Mouse (Mus musculus) spleen, postnatal 4 days (tissue): ENCODE results near the gene Them4.
"Not testable (repeated sequence)": the region's sequence is repeated elsewhere in the genome, so short reads cannot be mapped to it uniquely, and the experiment has no call there.

ENCODE experiments used
- DNase-seq, 2 experiments: peaks; one replicate each; pipeline ENCODE4 v3.0.0; 2022; ENCODE audit warnings: low spot score in 2 of 2

The Them4 gene

DNA sequence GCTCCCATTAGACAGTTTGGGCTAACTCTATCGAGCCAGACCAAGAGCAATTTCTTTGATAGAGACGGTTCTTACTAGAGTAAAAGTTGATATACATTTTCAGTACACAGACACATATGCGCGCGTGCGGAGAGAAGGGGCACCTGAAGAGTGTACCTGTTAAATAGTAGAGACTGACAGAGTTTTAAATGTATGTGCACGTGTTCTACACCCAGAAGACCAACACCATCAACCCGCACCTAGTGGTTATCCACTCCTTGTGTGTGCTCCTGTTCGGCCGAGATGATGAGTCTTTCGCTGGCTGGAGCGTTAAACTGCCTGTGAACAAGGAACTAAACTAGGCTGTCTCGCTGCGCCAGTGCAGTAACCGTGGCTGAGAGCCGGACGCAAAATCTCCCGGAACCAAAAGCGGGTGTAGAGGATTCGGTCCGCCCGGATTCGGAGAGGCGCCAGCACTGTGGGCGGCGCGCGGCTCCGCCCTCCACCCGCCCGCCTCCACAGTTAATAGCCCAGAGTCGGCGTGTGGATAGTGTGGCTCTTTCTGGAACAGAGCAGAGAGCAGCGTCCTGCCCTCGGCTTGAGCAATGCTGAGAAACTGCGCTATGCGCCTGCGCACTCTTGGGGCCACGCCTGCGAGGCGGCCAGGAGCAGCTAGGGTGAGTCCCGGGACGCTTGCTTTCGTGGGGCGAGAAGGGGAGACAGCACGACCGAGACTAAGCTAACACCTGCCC, at the start of gene Them4:
Gene Them4, plus strand, starts transcription at position 457 of the 731 bp plus-strand sequence.
- DNase-seq, result peak; percentile 83 to 92

DNA sequence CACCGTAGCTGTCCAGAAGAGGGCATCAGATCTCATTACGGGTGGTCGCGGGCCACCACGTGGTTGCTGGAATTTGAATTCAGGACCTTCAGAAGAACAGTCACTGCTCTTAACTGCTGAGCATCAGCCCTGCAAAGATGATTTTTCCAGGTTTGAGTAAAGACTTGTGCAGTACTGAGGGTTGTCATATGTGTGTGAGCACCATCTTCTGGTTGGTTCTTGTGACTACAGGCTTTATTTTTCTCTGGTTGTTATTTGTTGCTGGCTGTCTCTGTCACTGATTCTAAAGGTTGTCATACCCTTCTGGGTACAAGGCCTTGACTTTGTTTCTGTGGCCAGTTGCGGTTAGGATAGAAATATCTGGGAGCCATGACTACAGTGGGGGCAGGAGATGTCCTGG, 49.3 kb upstream of the Them4 start:
- no peak for DNase-seq

DNA sequence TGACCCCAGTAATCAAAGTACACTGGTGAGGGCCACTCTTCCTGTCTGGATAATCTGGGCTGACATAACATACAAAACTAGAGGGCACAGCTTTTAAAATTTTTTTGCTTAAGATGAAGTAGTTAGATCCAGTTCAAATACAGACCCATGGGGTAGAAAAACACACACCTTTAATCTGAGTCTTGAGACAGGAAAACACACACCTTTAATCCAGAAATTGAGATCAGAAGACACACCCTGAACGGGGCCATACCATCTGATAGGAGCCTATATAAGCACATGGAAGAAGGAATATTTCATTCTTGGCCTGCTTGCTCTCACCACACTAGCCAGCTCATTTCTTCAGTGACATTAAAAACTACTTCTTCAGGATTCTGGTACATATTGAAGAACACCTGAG, 46.2 kb upstream of the Them4 start, which contains the start of gene Gm4778:
Gene Gm4778, plus strand, starts transcription at position 301 of the 400 bp plus-strand sequence.
- not testable (repeated sequence) for DNase-seq

DNA sequence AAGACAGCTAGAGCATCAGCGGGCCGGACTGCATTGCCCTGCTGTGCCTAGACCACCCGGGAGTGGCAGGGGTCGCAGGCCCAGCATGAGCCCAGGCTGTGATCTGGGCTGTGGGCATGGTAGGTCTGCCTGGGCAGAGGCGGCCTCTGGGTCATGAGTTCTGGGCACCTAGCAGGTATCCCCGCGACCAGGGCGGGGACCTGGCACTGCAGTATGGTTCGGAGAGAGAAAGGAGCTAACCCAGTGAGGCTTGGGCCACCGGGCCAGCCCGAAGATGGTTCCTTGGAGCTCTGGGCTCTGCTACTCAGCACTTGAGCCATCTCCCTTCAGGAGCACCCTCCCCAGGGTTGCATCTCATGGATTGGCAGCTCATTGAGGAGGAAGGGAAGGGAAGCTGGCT, 33.9 kb upstream of the Them4 start:
- DNase-seq, result peak in 1 of 2 experiments; percentile 60

DNA sequence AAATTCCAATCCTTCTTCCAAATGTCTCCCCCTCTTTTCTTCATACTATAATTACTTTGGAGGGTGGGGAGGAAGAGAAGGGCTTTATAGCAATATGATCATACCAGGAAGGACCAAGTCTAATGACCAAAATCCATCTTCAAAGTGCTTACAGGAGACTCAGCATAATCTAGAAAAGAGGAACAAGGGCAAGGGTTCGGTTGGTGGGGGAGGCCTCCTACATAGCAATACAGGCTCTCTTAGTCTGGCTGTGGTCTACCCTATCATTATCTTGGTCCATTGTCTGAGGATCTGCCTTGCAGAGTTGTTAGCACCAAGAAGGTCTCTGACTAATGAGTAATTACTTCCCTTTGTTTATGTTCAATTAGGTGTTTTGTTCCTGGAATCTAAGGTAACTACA, 4.4 kb upstream of the Them4 start:
- no peak for DNase-seq

DNA sequence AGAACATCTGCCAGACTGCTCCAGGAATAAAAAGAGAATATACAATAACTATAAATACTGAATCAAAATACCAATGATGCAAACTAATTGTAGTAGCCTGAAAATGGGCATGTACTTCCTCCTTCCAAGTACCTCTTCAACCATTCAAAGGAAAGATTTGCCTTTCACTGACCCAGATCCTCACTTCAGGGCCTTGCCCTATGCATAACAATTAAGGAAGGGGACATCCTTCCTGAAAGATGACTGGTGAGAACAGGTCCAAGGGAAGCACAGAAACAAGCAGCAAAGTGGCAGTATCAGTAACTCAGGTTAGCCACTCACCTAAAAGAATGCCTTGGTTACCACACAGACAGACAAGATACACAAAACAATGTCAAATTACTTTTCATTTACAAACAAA, 2.9 kb upstream of the Them4 start:
- no peak for DNase-seq

DNA sequence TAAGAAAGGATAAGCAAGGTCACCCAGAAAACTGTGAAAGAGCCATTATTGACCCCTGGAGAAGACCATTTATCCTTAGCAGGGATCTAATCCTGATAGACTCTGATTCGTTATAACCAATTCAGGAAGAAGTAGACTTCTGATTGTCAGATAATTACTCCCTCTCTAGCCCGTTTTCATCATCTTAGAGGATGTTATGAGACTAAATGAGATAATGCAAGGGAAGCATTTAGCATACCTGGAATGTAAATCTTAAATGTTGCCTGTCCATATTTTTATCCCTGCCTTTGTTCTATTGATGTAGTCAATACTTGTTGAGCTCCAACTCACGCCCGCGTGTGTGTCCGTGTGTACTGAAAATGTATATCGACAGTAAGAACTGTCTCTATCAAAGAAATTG, 602 bp downstream of the Them4 start:
- no peak for DNase-seq

DNA sequence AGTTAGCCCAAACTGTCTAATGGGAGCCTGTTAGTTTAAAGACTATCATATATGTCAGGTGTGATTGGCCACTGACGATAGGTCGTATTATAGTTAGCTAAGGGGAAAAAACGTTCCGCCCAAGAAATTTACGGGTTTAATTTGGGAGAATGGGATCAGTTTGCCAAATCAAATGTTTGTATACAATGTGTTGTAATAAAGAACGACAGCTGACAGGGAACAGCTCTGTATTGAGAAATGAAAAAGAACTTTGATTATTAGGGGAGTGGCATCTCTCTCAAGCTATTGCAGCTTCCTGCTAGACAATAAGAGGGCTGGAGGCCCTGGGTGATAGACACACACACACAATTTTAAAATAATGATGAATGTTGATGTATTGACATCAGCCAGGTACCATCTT, 1.0 kb downstream of the Them4 start:
- DNase-seq, result no peak

DNA sequence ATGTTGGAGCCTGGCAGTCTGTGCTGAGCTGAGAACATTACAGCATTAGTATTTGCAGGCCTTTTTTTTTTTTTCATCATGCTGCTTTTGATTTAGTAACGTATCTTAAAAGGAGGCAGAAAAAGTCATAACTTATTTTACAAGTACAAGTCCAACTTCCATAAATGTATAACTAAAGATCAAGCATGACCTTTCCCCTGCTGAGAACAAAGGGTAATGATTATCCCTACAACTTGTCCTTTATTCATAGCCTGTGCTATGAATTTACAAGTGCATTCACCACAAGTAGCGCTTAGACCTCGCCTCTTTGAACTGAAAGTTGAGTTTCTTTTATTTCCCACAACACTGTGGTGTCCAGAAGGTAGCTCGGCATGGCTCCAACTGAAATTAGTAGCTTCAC, 1.5 kb downstream of the Them4 start:
- no peak for DNase-seq

DNA sequence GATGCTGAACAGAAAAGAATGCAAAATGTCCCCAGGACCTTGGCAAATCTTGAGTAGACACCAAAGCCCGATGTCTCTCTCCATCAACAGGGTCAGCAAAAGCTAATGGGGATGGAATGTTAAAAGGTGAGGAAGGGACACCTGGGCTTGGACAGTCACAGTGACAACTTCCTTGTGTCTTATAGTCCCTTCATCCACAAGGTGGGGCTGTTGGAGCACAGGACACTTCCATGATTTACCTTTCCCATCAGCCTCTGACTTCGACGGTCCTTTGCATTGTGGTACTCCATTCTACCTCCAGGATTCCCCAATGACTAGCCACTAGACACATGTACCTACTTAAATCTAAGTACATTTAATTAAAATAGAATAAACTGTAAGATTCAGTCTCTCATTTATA, 18.8 kb downstream of the Them4 start:
- no peak for DNase-seq

DNA sequence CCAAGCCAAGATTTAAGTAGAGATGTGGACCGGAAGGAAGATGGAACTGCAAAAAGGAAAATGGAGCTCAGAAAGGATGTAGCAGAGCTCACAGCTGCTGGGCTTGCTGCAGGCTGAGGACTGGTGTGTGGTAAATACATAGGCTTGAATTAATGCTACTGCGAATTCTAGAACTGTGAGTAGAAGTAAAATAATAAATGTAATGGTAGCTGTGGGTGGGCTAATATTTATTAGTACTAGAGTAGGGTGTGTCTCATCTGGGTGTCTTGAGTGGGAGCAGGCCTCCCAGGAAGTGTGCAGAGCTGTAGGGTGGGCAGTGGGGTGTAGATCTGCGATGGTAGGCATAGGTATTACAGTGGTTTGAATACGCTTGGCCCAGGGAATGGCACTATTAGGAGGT, 24.6 kb downstream of the Them4 start:
- DNase-seq, result no peak

DNA sequence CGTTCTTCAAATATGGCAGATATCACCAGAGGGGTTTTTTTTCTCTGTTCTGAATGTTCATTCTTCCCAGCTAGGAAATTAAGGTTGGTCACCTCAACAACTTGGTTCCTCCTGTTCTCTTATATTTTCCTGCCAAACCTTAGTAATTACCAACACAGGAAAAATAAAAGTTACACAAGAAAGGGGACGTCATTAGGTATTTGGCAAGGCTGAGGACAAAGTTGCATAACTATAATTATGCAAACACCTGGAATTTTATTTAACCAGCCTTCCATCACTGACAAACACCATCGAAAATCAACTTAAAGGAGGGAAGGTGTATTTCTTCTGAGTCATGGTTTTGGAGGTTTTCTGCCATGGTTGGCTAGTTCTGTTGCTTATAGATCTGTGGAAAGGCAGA, 28.6 kb downstream of the Them4 start:
- no peak for DNase-seq

DNA sequence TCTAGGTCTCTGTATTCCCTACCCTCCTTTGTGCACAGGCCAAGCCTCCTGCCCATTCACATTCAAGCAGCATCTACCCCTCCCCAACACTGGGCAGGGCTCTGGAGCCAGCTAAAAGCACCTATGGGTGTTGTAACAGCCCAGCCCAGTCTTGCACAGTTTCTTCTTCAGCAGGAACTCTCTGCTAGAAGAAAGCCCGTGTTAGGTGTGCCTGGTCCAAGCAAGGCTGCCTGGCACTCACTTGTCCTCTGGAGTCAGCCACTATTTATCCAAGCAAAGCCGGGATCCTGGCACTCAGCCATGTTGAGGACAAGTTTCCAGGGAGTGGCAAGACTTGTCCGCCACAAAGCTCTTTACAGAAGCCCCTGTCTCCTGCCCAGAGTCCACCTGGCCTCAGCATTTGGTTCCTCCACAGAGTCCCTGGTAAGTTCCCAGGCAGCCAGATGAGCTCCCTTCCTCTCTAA, 32.1 kb downstream of the Them4 start, which contains the start of gene Them5:
Gene Them5, plus strand, starts transcription at position 141 of the 464 bp plus-strand sequence.
- no peak for DNase-seq

DNA sequence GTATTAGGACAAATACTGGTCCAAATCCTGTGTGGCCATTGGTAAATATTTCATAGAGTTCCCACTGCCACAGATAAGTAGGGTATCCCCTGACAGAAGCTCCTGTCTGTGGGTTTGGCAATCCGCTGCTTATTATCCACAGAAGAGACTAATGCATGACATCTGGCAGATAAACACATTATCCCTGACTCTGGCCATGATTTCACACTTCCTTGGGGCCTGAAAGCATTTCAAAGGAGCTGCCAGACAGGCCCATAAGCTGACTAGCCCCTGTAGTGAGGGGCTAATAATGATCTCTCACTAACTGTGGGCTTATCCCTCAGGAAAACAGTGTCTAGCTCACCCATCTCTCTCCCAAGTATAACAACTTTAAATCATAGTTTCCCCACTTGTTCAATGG, 32.7 kb downstream of the Them4 start:
- no peak for DNase-seq

DNA sequence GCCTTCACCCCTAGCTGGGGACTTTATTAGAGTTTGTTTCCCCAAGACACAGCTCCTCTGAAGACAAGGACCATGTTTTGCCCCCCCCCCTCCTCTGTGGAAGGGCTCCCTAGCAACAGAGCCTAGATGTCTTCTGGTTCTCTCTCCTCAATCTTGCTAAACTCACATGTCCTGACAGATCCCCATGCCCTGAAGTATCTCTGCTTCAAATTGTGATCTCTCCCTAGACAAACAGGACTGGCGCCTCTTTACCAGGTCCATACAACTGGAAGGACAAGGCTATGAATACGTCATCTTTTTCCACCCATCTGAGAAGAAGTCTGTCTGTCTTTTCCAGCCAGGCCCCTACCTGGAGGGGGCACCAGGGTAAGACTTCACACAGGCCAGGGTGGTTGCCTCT, 34.3 kb downstream of the Them4 start:
- no peak for DNase-seq

DNA sequence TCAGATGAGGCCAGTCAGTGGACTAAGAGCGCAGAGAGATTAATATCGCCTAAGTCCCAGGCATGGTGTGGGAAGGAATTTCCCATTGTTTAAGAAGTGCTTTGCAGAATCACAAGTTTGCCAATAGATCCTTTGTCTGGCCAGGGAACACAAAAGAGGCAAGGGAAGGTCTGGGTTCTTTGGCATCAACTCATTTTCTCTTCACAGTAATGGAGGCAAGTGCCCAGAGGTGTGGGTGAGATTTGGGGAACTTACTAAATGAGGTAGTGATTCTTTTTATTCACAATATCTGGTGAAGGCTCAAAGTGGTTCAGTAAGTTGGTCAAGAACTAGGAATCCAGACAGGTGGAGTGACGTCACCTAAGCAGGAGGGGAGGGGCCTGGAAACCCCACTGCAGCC, 35.0 kb downstream of the Them4 start:
- no peak for DNase-seq

DNA sequence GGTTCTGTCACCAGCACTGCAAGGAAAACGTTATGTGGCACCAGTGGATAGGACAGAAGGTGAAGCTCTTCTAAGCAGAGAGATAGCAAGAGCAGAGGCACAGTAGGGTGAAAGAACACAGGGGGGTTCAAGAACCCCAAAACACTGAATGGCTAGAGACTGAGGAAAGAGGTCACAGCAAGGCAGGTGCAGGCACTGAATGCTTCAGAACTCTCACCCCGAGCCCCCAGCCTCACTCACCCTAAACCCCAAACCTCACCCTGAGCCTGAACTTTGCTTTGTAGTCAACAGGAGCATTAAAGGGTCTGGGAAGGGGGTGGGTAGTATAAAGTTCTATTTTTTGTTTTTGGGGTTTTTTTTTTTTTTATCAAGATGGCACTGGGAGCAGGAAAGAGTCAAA, 38.3 kb downstream of the Them4 start:
- DNase-seq, result no peak

DNA sequence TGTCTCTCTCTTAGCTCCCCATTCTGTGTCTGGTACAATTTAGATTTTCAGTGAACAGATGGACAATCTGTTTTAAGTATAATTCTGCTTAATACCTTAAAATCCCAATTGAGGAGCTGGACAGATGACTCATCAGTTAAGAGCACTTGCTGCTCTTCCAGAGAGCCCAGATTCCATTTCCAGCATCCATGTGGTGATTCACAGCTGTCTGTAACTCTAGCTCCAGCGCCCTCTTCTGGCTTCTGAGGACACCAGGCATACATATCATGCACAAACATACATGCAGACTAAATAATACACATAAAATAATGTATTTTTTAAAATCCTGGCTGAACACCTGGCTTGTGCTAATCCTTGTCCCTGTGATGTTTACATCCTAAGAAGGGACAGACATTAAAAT, 50.9 kb downstream of the Them4 start:
- no peak for DNase-seq

DNA sequence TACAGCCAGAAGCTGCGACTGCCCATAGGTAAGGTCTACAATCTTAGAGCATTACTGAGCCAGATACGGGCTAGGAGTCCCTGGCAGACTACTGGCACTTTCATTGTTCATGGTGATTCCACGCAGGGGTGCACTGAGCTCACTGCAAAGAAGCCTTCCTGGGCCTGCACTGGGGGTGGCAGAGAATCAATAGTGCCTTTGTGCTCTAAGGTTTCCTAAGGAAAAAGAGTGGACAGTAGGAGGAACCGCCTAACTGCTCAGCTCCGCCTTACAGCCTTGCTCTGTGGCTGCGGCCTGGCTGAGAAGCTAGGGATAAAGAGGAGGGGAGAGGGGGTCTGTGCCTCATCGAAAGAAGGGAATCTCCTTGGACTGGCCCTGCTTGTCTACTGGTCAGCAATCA, 52.2 kb downstream of the Them4 start, which contains the start of gene C2cd4d:
Gene C2cd4d, plus strand, starts transcription at position 301 of the 400 bp plus-strand sequence.
- no peak for DNase-seq

DNA sequence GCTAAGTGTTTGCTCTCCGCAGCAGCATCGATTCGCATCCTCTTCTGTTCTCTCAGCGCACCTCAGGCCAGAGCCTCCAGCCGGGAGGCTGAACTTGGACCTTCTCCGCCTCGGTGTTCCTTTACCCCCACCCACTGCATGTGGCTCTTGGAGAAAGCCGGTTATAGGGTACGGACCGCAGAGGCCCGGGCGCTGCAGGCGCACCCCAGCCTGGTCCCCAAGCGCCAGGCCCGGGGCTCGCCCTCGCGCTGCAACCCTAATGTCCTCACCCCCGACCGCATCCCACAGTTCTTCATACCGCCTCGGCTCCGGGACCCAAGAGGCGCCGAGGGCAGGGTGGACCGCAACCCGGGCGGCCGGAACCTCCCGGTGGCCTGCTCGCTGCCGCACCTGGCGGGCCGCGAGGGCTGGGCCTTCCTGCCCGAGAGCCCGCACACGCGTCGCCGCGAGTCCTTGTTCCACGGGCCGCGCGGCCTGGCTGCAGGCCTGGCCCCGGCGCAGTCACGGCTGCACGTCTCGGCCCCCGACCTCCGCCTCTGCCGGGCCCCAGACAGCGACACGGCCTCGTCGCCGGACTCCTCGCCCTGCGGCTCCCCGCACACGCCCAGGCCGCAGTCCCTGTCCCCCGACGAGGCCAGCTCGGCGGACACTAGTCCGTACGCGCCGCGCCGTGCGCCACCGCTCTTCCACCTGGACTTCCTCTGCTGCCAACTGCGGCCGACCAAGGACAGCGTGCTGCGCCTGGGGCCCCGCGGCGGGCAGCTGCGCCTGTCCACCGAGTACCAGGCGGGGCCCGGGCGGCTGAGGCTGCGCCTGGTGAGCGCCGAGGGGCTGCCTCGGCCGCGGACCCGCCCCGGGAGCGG, 53.6 kb downstream of the Them4 start:
- DNase-seq, result no peak

DNA sequence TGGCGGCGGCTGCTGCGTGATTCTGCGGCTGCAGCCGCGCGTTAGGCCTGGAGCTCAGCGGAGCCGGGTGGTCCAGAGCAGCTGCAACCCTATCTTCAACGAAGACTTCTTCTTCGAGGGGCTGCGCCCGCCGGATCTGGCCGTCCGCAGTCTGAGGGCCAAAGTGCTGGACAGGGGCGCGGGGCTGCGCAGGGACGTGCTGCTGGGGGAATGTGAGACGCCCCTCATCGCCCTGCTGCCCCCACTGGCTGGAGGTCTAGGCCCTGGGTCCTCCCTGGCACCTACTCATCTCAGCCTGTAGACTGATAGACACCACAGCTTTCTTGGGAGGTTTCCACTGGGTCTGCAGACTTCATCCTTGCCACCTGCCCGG, 54.3 kb downstream of the Them4 start:
- no peak for DNase-seq

DNA sequence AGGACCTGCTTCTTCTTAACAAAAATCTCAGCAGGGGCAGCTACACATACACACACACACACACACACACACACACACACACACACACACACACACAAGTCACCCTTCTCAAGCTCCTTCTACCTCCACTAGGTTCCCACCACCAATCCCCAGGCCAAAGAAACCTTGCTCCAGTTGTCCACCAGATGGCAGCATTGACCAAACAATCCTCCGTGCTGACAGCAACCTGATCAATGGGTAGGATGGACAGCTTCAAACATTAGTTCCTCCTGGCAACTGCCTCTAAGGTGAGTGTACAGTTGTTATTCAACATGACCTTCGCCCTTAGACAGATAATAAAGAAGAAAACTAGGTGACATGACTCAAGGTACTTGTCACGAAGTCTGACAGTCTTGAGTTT, 56.9 kb downstream of the Them4 start:
- peak; percentile 61 to 83 for DNase-seq

DNA sequence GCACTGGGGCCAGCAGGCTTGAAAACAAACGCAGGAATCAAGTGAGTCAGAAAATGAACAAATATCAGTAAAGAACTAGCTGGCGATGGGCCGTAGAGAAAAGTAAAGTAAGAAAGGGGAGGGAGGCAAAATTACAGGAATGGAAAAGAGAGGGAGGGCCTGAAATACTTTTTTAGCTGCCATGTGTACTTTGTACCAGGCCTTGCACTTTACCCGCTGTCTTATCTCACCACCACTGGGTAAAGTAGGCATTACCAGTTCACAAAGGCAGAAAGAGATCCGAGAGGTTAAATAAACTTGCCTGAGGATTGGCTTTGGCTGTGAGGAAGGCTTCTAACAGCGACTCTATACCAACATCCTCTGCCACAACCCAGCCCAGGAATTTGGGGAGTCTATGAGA, 57.6 kb downstream of the Them4 start:
- DNase-seq, result no peak
